In the genomic region with DNA sequence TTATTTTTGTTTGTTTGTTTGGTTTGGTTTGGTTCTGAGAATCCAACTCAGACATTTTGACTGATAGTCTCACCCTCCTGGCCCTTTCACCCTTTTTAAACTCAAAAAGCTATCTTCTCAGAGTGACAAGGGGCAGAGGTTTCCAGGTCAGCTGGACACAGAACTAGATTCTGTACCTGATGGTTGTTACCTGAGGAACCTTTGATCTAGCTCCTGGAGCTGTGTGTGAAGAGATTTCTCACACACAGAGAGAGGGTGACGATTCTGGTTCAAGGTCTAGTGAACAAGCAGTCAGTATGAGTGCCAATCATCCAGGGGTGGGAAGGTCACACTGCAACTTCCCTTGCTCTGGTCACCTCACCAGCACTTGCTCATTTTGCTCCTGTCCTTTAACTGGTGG, we compare ENCODE assay signal across 19 mouse cellular contexts.
"Had no signal": no experiment of that assay in that cellular context is flagged by ENCODE, and none has a peak within 500 bp of the region (broad histone marks: within the 10 kb centered on the region; RNA-seq: fewer than 3 reads in every experiment).

No protein-coding gene starts in this region.

- H3K9me3 ChIP-seq: midbrain, embryonic 10.5 days; midbrain, embryonic 12.5 days; neural tube, embryonic 13.5 days; neural tube, embryonic 15.5 days had no signal

- ATAC-seq: midbrain, embryonic 16.5 days had no signal

- H3K27ac ChIP-seq: midbrain, embryonic 10.5 days; midbrain, embryonic 12.5 days; neural tube, embryonic 13.5 days; neural tube, embryonic 15.5 days had no signal

- H3K4me1 ChIP-seq: midbrain, embryonic 10.5 days; midbrain, embryonic 12.5 days; neural tube, embryonic 15.5 days had no signal

- DNase-seq: lung, adult 18-20 months; lung, embryonic 14.5 days; lung, postnatal 10 days; lung, postnatal 4 days; midbrain, embryonic 14.5 days; retina, postnatal 1 day; right cerebral cortex, adult 18-20 months; right cerebral cortex, postnatal 25 days; right cerebral cortex, postnatal 4 days; spleen, adult 18-20 months; thymus, adult 18-20 months; thymus, postnatal 14 days; thymus, postnatal 36 days had no signal

- H3K4me3 ChIP-seq: midbrain, embryonic 10.5 days; midbrain, embryonic 12.5 days; myocyte; neural tube, embryonic 13.5 days; neural tube, embryonic 15.5 days had no signal

- H3K4me2 ChIP-seq: lung, embryonic 14.5 days; midbrain, embryonic 12.5 days; neural tube, embryonic 13.5 days; neural tube, embryonic 15.5 days had no signal

- H3K36me3 ChIP-seq: midbrain, embryonic 10.5 days; midbrain, embryonic 12.5 days; neural tube, embryonic 13.5 days; neural tube, embryonic 15.5 days had no signal

- H3K27me3 ChIP-seq: midbrain, embryonic 12.5 days; neural tube, embryonic 13.5 days; neural tube, embryonic 15.5 days had no signal

- H3K9ac ChIP-seq: lung, embryonic 14.5 days; midbrain, embryonic 12.5 days; neural tube, embryonic 13.5 days; neural tube, embryonic 15.5 days had no signal
